Mouse (Mus musculus) kidney, adult 2 months (tissue): ENCODE data around the gene Fut2. TPM values are rescaled to one million over a fixed set of nuclear protein-coding genes. Genes with fewer than 3 reads are reported as not detected.

ENCODE experiments used
- DNase-seq: peaks from one replicate; pipeline ENCODE4 v3.0.0; 2021
- H3K27ac ChIP-seq: fragments of 200-500 bp; 2 replicates; pipeline ENCODE4 v1.5.1; 2012; ENCODE audit warnings: low read depth, low read length, control low read depth, inconsistent platforms; ENCODE audit not compliant: insufficient read depth
- H3K27me3 ChIP-seq: fragments of 200-500 bp; replicated peaks from 2 replicates; pipeline ENCODE4 v1.6.1; 2012; ENCODE audit warnings: mild to moderate bottlenecking, moderate library complexity, low read length, inconsistent platforms; ENCODE audit not compliant: control insufficient read depth, insufficient read depth
- H3K36me3 ChIP-seq: fragments of 200-500 bp; 2 replicates; pipeline ENCODE4 v1.6.1; 2012; ENCODE audit warnings: mild to moderate bottlenecking, moderate library complexity, low read length, inconsistent platforms; ENCODE audit not compliant: control insufficient read depth, insufficient read depth
- H3K4me1 ChIP-seq: fragments of 200-500 bp; 2 replicates; pipeline ENCODE4 v1.6.1; 2011; ENCODE audit warnings: low read length; ENCODE audit not compliant: control insufficient read depth, insufficient read depth
- H3K4me3 ChIP-seq: fragments of 200-500 bp; 2 replicates; pipeline ENCODE4 v1.5.1; 2011; ENCODE audit warnings: mild to moderate bottlenecking, low read depth, low read length, control low read depth; ENCODE audit not compliant: insufficient read depth
- CTCF ChIP-seq: fragments of 200-500 bp; conservative IDR thresholded peaks from 2 replicates; pipeline ENCODE4 v1.5.1; 2011; ENCODE audit warnings: low read depth, mild to moderate bottlenecking, control low read depth, low read length, moderate library complexity, mixed read lengths; ENCODE audit not compliant: insufficient read depth, insufficient read length
- POLR2A ChIP-seq: fragments of 200-500 bp; IDR thresholded peaks from one replicate; pipeline ENCODE4 v1.6.1; 2011; ENCODE audit warnings: low read depth, low read length, control low read depth
- WGBS: fragments of 180-500 bp; shearing (Covaris S2); methylation state at CpG from one replicate; pipeline ENCODE4 v1.1.7; 2018; 5-methylcytosine and 5-hydroxymethylcytosine counted together
- polyA plus RNA-seq: library from polyadenylated mRNA; depleted of rRNA; stranded (reverse); fragments of >200 nt; gene quantifications from 2 replicates; pipeline ENCODE4 v1.2.3, GENCODE M21; 2012; rRNA removed

Gene Fut2
- not detected in 2 replicates for polyA plus RNA-seq

GRCm38 (mm10) chr7:45666161-45666560 lies at the start of gene Fut2:
Gene Fut2 (minus strand): TSS chr7:45666394.
- WGBS = 66% methylated on average over 7 of the region's 7 CpGs
- H3K36me3 ChIP-seq = no peaks in the 10 kb centered on the region
- H3K4me3 ChIP-seq = no peak within 1 kb of the TSS
- TF ChIP-seq CTCF = no peak
- no peaks in the 10 kb centered on the region for H3K27me3 ChIP-seq
- no peak for DNase-seq
- H3K27ac ChIP-seq = no peak within 1 kb of the TSS
- H3K4me1 ChIP-seq = no peaks in the 10 kb centered on the region

DNA sequence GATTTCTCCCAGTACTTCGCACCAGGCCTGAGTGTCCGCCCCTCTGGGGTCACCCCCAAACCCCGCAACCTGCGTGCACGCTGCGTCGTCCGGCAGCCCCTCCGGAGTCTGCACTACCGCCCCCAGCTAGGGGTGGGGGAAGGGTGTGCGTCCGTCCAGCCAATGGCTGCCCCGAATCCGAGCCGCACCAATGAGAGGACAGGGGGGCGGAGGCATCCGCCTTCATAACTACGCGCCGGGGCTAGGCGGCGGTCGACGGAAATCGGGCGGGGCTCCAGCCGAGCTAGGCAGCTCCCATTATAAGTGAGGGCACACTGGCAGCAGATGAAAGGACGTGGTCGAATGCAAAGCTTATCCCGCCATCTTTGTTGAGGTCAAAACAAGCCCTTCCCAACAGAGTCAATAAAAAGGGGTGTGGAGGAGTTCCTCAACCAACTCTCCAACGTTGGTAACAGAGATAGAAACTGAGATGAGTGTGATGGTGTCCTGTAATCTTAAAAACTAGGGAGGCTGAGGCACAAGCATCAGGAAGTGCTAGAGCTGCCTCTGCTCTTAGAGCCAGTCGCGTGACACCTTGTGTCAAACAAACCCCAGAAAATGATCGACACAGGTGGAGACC lies 49.0 kb upstream of the Fut2 start, which contains the start of gene Rpl18:
TSS of gene Rpl18 (plus strand) at position 368 of the 619 bp plus-strand sequence.
- no peaks in the 10 kb centered on the region for H3K27me3 ChIP-seq
- 7% methylated on average over 34 of the region's 34 CpGs for WGBS
- peak within 1 kb of the TSS; percentile 88 for H3K4me3 ChIP-seq
- TF ChIP-seq CTCF = no peak
- peak; percentile 62 for TF ChIP-seq POLR2A
- peak within 1 kb of the TSS; percentile 94 for H3K27ac ChIP-seq
- H3K4me1 ChIP-seq = peaks cover 32% of the 10 kb centered on the region
- DNase-seq = peak; percentile 99
- peaks cover 5% of the 10 kb centered on the region; the same call in 1 of the 2 replicates for H3K36me3 ChIP-seq

GRCm38 (mm10) chr7:45714630-45715089 lies 48.5 kb upstream of the Fut2 start:
- H3K36me3 ChIP-seq = peaks cover 10% of the 10 kb centered on the region; the same call in 1 of the 2 replicates
- H3K27ac ChIP-seq = peak overlapping the region; percentile 94
- peak overlapping the region; percentile 88 for H3K4me3 ChIP-seq
- DNase-seq = peak; percentile 72
- H3K27me3 ChIP-seq = no peaks in the 10 kb centered on the region
- H3K4me1 ChIP-seq = peaks cover 32% of the 10 kb centered on the region
- TF ChIP-seq POLR2A (no peak), CTCF (no peak)
- WGBS = 4% methylated on average over 14 of the region's 14 CpGs

DNA sequence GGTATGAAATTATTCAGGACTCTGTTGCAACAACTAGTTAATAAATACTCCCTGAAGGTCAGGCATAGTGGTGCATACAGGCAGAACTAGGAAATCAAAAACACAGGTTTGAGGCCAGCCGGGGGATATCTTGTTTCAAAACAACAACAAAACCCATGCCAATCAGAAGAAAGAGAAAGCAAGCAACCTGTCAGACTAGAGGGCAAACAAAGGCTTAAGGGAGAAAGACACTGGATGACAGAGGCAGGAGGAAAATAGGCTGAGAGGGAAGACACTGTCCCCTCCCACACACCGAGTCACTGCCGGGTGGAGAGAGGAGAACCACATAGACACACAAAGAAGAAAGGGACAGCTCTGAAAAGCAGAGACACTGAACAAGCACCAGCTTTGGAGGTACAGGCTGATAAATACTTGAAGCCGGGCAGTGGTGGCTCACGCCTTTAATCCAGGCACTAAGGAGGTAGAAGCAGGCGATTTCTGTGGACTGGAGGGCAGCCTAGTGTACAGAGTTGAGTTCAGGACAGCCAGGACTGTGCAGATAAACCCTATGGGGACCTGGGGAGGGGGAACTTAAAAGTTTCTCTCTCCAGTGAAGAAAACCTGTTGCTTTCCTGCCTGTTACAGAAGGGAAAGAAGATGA lies 47.8 kb upstream of the Fut2 start:
- peak overlapping the region; percentile 94 for H3K27ac ChIP-seq
- no peaks in the 10 kb centered on the region for H3K27me3 ChIP-seq
- H3K4me3 ChIP-seq = peak overlapping the region; percentile 88
- WGBS = 34% methylated on average over 6 of the region's 6 CpGs
- TF ChIP-seq POLR2A = no peak
- TF ChIP-seq CTCF = no peak
- peaks cover 12% of the 10 kb centered on the region; the same call in 1 of the 2 replicates for H3K36me3 ChIP-seq
- H3K4me1 ChIP-seq = peaks cover 31% of the 10 kb centered on the region
- DNase-seq = peak; percentile 56

- TF ChIP-seq POLR2A = no peak
- TF ChIP-seq CTCF = no peak
These were observed 47.2 kb upstream of the Fut2 start for GRCm38 (mm10) chr7:45713396-45713795.

GRCm38 (mm10) chr7:45712022-45712757 lies 46.0 kb upstream of the Fut2 start:
- DNase-seq = peak; percentile 96
- TF ChIP-seq POLR2A = peak; percentile 41
- no peak for TF ChIP-seq CTCF
- H3K4me1 ChIP-seq = peaks cover 46% of the 10 kb centered on the region
- WGBS = 65% methylated on average over 21 of the region's 21 CpGs
- H3K36me3 ChIP-seq = peaks cover 16% of the 10 kb centered on the region; the same call in 1 of the 2 replicates
- H3K27me3 ChIP-seq = no peaks in the 10 kb centered on the region
- no peak overlapping the region for H3K4me3 ChIP-seq
- H3K27ac ChIP-seq = peak overlapping the region; percentile 94

More at GRCm38 (mm10) chr7:45713396-45713795, 47.2 kb upstream of the Fut2 start:
- DNase-seq = peak; percentile 52
- Histone ChIP-seq H3K27me3 (no peaks in the 10 kb centered on the region), H3K36me3 (peaks cover 15% of the 10 kb centered on the region; the same call in 1 of the 2 replicates), H3K27ac (peak overlapping the region; percentile 94), H3K4me3 (no peak overlapping the region; the same call in 1 of the 2 replicates), H3K4me1 (peaks cover 37% of the 10 kb centered on the region)
- 75% methylated on average over 16 of the region's 16 CpGs for WGBS
